Mouse (Mus musculus): ENCODE measurements around the gene Mblac2. TPM values are rescaled to one million over a fixed set of nuclear protein-coding genes. Genes with fewer than 3 reads are reported as not detected.
"Not testable (repeated sequence)": the region's sequence is repeated elsewhere in the genome, so short reads cannot be mapped to it uniquely, and the experiment has no call there.

The Mblac2 gene
- polyA plus RNA-seq, 1 experiment from 2014 or later, result 10.3 TPM

- Histone ChIP-seq H3K36me3 (ENCODE audit: control insufficient read depth, insufficient read depth, low read length) (no peaks in the 10 kb centered on the region), H3K4me2 (ENCODE audit: low read length) (peak overlapping the region; percentile 93), H3K27me3 (ENCODE audit: control insufficient read depth, insufficient read depth, low read length) (no peaks in the 10 kb centered on the region), H3K4me3 (ENCODE audit: control insufficient read depth in 1 of 2, insufficient read depth in 1 of 2, low read depth in 1 of 2, low read length in 2 of 2) (peak overlapping the region; percentile 64 to 82), H3K4me1 (ENCODE audit: control insufficient read depth in 2 of 2, insufficient read depth in 2 of 2, low read length in 2 of 2) (peaks cover 0 to 19% of the 10 kb centered on the region in 2 experiments), H3K9me3 (ENCODE audit: control insufficient read depth, low read length) (no peaks in the 10 kb centered on the region), H3K9ac (ENCODE audit: low read length) (peak overlapping the region; percentile 79), H3K27ac (replicated peaks in 1 of 2; ENCODE audit: control insufficient read depth in 1 of 2, insufficient read depth in 1 of 2, low read depth in 2 of 2, low read length in 2 of 2) (no peak overlapping the region)
- ATAC-seq (ENCODE audit: insufficient number of reproducible peaks, insufficient read depth, low FRiP score, low read depth), result no peak
- 28% methylated on average over 4 of the region's 4 CpGs for WGBS
Observed at GRCm38 (mm10) chr13:81709805-81710204, 1.3 kb upstream of the Mblac2 start.

- ATAC-seq (ENCODE audit: insufficient number of reproducible peaks, insufficient read depth, low FRiP score, low read depth), result no peak
- WGBS, result 1% methylated on average over 7 of the region's 7 CpGs
Observed at GRCm38 (mm10) chr13:81710266-81710665, 875 bp upstream of the Mblac2 start.

GRCm38 (mm10) chr13:81711546-81712371 is 618 bp downstream of the Mblac2 start:
- peak overlapping the region; percentile 93 for H3K4me2 ChIP-seq (ENCODE audit: low read length)
- WGBS, result 2% methylated on average over 42 of the region's 42 CpGs

More at GRCm38 (mm10) chr13:81710266-81710665, 875 bp upstream of the Mblac2 start:
- H3K36me3 ChIP-seq (ENCODE audit: control insufficient read depth, insufficient read depth, low read length), result no peaks in the 10 kb centered on the region
- H3K27me3 ChIP-seq (ENCODE audit: control insufficient read depth, insufficient read depth, low read length), result no peaks in the 10 kb centered on the region
- H3K4me1 ChIP-seq (ENCODE audit: control insufficient read depth in 2 of 2, insufficient read depth in 2 of 2, low read length in 2 of 2), result peaks cover 0 to 19% of the 10 kb centered on the region in 2 experiments
- H3K9me3 ChIP-seq (ENCODE audit: control insufficient read depth, low read length), result no peaks in the 10 kb centered on the region
- H3K4me2 ChIP-seq (ENCODE audit: low read length), result peak overlapping the region; percentile 93
- peak overlapping the region; percentile 64 to 82 for H3K4me3 ChIP-seq (ENCODE audit: control insufficient read depth in 1 of 2, insufficient read depth in 1 of 2, low read depth in 1 of 2, low read length in 2 of 2)
- H3K27ac ChIP-seq (replicated peaks in 1 of 2; ENCODE audit: control insufficient read depth in 1 of 2, insufficient read depth in 1 of 2, low read depth in 2 of 2, low read length in 2 of 2), result peak overlapping the region; percentile 64 to 75
- H3K9ac ChIP-seq (ENCODE audit: low read length), result peak overlapping the region; percentile 79

GRCm38 (mm10) chr13:81713896-81714295 is 2.8 kb downstream of the Mblac2 start:
- Histone ChIP-seq H3K9ac (ENCODE audit: low read length) (no peak overlapping the region), H3K4me3 (ENCODE audit: control insufficient read depth in 1 of 2, insufficient read depth in 1 of 2, low read depth in 1 of 2, low read length in 2 of 2) (no peak overlapping the region), H3K27ac (replicated peaks in 1 of 2; ENCODE audit: control insufficient read depth in 1 of 2, insufficient read depth in 1 of 2, low read depth in 2 of 2, low read length in 2 of 2) (no peak overlapping the region), H3K4me1 (ENCODE audit: control insufficient read depth in 2 of 2, insufficient read depth in 2 of 2, low read length in 2 of 2) (peaks cover 0 to 17% of the 10 kb centered on the region in 2 experiments; a peak in 3 of 4 replicates), H3K36me3 (ENCODE audit: control insufficient read depth, insufficient read depth, low read length) (no peaks in the 10 kb centered on the region), H3K9me3 (ENCODE audit: control insufficient read depth, low read length) (no peaks in the 10 kb centered on the region), H3K27me3 (ENCODE audit: control insufficient read depth, insufficient read depth, low read length) (no peaks in the 10 kb centered on the region), H3K4me2 (ENCODE audit: low read length) (no peak overlapping the region)
- 80% methylated on average over 1 of the region's 1 CpGs for WGBS
- no peak for ATAC-seq (ENCODE audit: insufficient number of reproducible peaks, insufficient read depth, low FRiP score, low read depth)

More at GRCm38 (mm10) chr13:81711546-81712371, 618 bp downstream of the Mblac2 start:
- Histone ChIP-seq H3K9me3 (ENCODE audit: control insufficient read depth, low read length) (no peaks in the 10 kb centered on the region), H3K36me3 (ENCODE audit: control insufficient read depth, insufficient read depth, low read length) (no peaks in the 10 kb centered on the region), H3K9ac (ENCODE audit: low read length) (peak overlapping the region; percentile 79), H3K4me1 (ENCODE audit: control insufficient read depth in 2 of 2, insufficient read depth in 2 of 2, low read length in 2 of 2) (peaks cover 0 to 19% of the 10 kb centered on the region in 2 experiments), H3K27me3 (ENCODE audit: control insufficient read depth, insufficient read depth, low read length) (no peaks in the 10 kb centered on the region), H3K4me3 (ENCODE audit: control insufficient read depth in 1 of 2, insufficient read depth in 1 of 2, low read depth in 1 of 2, low read length in 2 of 2) (peak overlapping the region; percentile 64 to 82), H3K27ac (replicated peaks in 1 of 2; ENCODE audit: control insufficient read depth in 1 of 2, insufficient read depth in 1 of 2, low read depth in 2 of 2, low read length in 2 of 2) (peak overlapping the region; percentile 64 to 83)
- peak; percentile 33 for ATAC-seq (ENCODE audit: insufficient number of reproducible peaks, insufficient read depth, low FRiP score, low read depth)

GRCm38 (mm10) chr13:81728141-81728540 is 17.0 kb downstream of the Mblac2 start:
- H3K27ac ChIP-seq (replicated peaks in 1 of 2; ENCODE audit: control insufficient read depth in 1 of 2, insufficient read depth in 1 of 2, low read depth in 2 of 2, low read length in 2 of 2); H3K4me2 ChIP-seq (ENCODE audit: low read length); H3K9me3 ChIP-seq (ENCODE audit: control insufficient read depth, low read length); H3K9ac ChIP-seq (ENCODE audit: low read length); ATAC-seq (ENCODE audit: insufficient number of reproducible peaks, insufficient read depth, low FRiP score, low read depth); H3K36me3 ChIP-seq (ENCODE audit: control insufficient read depth, insufficient read depth, low read length); H3K4me1 ChIP-seq (ENCODE audit: control insufficient read depth in 2 of 2, insufficient read depth in 2 of 2, low read length in 2 of 2); H3K27me3 ChIP-seq (ENCODE audit: control insufficient read depth, insufficient read depth, low read length); H3K4me3 ChIP-seq (ENCODE audit: control insufficient read depth in 1 of 2, insufficient read depth in 1 of 2, low read depth in 1 of 2, low read length in 2 of 2): not testable (repeated sequence)
- WGBS, result 54% methylated on average over 12 of the region's 12 CpGs

GRCm38 (mm10) chr13:81729102-81729501 is 18.0 kb downstream of the Mblac2 start:
- H3K27ac ChIP-seq (replicated peaks in 1 of 2; ENCODE audit: control insufficient read depth in 1 of 2, insufficient read depth in 1 of 2, low read depth in 2 of 2, low read length in 2 of 2), result no peak overlapping the region
- H3K4me3 ChIP-seq (ENCODE audit: control insufficient read depth in 1 of 2, insufficient read depth in 1 of 2, low read depth in 1 of 2, low read length in 2 of 2), result no peak overlapping the region
- H3K36me3 ChIP-seq (ENCODE audit: control insufficient read depth, insufficient read depth, low read length), result no peaks in the 10 kb centered on the region
- no peak overlapping the region for H3K4me2 ChIP-seq (ENCODE audit: low read length)
- ATAC-seq (ENCODE audit: insufficient number of reproducible peaks, insufficient read depth, low FRiP score, low read depth), result no peak
- no peak overlapping the region for H3K9ac ChIP-seq (ENCODE audit: low read length)
- H3K4me1 ChIP-seq (ENCODE audit: control insufficient read depth in 2 of 2, insufficient read depth in 2 of 2, low read length in 2 of 2), result 0 out of 4 replicates have a peak, but pooled peaks cover 0 to 3% of the 10 kb centered on the region in 2 experiments
- no peaks in the 10 kb centered on the region for H3K9me3 ChIP-seq (ENCODE audit: control insufficient read depth, low read length)
- 67% methylated on average over 4 of the region's 4 CpGs for WGBS
- no peaks in the 10 kb centered on the region for H3K27me3 ChIP-seq (ENCODE audit: control insufficient read depth, insufficient read depth, low read length)

GRCm38 (mm10) chr13:81730362-81730761 is 19.2 kb downstream of the Mblac2 start:
- 70% methylated on average over 1 of the region's 1 CpGs for WGBS

More at GRCm38 (mm10) chr13:81730362-81730761, 19.2 kb downstream of the Mblac2 start:
- Histone ChIP-seq H3K4me2 (ENCODE audit: low read length) (no peak overlapping the region), H3K4me1 (ENCODE audit: control insufficient read depth in 2 of 2, insufficient read depth in 2 of 2, low read length in 2 of 2) (0 out of 4 replicates have a peak, but pooled peaks cover 0 to 3% of the 10 kb centered on the region in 2 experiments), H3K36me3 (ENCODE audit: control insufficient read depth, insufficient read depth, low read length) (no peaks in the 10 kb centered on the region), H3K27ac (replicated peaks in 1 of 2; ENCODE audit: control insufficient read depth in 1 of 2, insufficient read depth in 1 of 2, low read depth in 2 of 2, low read length in 2 of 2) (no peak overlapping the region), H3K4me3 (ENCODE audit: control insufficient read depth in 1 of 2, insufficient read depth in 1 of 2, low read depth in 1 of 2, low read length in 2 of 2) (no peak overlapping the region), H3K9ac (ENCODE audit: low read length) (no peak overlapping the region), H3K9me3 (ENCODE audit: control insufficient read depth, low read length) (no peaks in the 10 kb centered on the region), H3K27me3 (ENCODE audit: control insufficient read depth, insufficient read depth, low read length) (no peaks in the 10 kb centered on the region)
- no peak for ATAC-seq (ENCODE audit: insufficient number of reproducible peaks, insufficient read depth, low FRiP score, low read depth)

All from heart, embryonic 14.5 days (tissue).